Mouse (Mus musculus) myocyte (in vitro differentiated cells): ENCODE data around the gene Jagn1.

Source experiments
- MYOG ChIP-seq, 3 experiments: IDR thresholded peaks; one replicate each; pipeline ENCODE4 v1.6.1; 2011; ENCODE audit warnings: control low read depth in 2 of 3, low read depth in 2 of 3, mild to moderate bottlenecking in 2 of 3; ENCODE audit not compliant: insufficient read length in 2 of 3, control insufficient read depth in 1 of 3, insufficient read depth in 1 of 3
- POLR2A ChIP-seq: IDR thresholded peaks from one replicate; pipeline ENCODE4 v1.6.1; 2011; ENCODE audit warnings: low read depth, mild to moderate bottlenecking, control low read depth, moderate library complexity; ENCODE audit not compliant: insufficient read length

DNA sequence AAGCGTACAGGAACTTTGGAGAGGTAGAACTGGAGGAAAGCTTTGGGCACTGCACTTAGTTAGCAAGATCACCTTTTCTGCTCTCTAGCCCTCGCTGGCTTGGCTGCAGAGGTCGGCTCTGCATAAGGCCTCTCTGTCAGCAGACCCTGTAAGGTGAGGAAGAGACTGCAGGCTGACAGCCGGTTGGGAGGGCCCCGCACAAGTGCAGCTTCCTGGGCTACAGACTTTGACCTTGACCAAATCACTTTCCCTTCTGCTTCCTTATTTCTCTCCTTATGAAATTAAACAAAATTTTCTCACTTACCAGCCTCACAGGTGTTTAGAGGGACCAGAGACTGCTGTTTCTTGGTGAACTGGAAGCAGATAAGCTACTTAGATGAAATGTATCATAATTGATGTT is 12.6 kb downstream of the Jagn1 start:
- TF ChIP-seq POLR2A (no peak), MYOG (IDR thresholded peaks at IDR 0.05; ENCODE audit: control insufficient read depth in 1 of 3, insufficient read depth in 1 of 3, insufficient read length in 2 of 3, low read depth in 2 of 3) (no peak)
